Mouse (Mus musculus): Measurements from ENCODE around the gene Ung. TPM values are rescaled to one million over a fixed set of nuclear protein-coding genes. Genes with fewer than 3 reads are reported as not detected.
A peak's percentile ranks its signal among the peaks of the same experiment; 100 is the strongest.

The Ung gene
- polyA plus RNA-seq, 1 experiment from 2014 or later: 15.1 TPM

DNA sequence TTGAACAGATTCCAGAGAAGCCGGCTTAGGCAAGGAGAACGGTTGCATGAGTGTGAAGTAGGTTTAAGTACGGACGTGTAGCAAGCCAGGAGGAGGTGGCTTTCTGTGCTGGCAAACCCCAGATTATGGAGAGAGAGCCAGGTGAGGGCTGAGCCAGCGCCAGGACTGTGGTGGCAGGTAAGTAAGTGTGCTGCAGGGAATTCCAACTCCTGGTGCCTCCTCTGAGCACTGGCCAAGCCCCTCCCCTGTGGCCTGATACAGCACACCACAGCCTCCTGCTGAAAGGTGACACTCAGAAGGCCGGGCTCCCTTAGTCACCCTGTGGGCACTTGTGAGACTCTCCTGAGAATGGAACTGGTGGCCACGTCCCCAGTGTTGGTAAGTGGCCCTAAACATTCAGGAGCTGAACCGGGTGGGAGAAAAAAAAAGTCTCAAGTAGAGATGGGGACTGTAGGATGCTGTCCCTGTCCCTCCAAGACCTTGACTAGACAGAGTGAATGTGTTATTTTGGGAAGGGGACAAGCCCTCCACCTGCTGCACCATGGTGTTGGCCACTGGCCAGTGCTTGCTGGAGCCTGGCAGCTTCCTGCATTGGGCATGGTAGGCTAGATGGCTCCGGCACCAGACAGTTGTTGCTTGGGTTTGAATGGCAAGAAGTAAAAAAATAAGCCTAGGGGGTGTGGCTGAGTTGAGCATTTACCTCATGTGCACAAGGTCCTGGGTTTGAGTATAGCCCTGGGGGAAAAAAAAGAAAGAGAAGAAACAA is 25.2 kb downstream of the Ung start:
- Histone ChIP-seq H3K36me3 (ENCODE audit: control insufficient read depth, insufficient read depth, low read length) (no peaks in the 10 kb centered on the region), H3K9me3 (ENCODE audit: control insufficient read depth, low read length) (no peaks in the 10 kb centered on the region), H3K27me3 (ENCODE audit: control insufficient read depth, insufficient read depth, low read length) (no peaks in the 10 kb centered on the region), H3K9ac (ENCODE audit: low read length) (no peak overlapping the region), H3K4me3 (ENCODE audit: low read depth, low read length) (no peak overlapping the region), H3K4me2 (replicated peaks; ENCODE audit: low read depth) (no peak overlapping the region), H3K27ac (replicated peaks) (no peak overlapping the region; the same call in 1 of the 2 replicates), H3K4me1 (replicated peaks; ENCODE audit: control insufficient read depth, insufficient read depth) (no peaks in the 10 kb centered on the region)
- TF ChIP-seq EP300 (optimal IDR thresholded peaks at IDR 0.05): no peak
- TF ChIP-seq CTCF (IDR thresholded peaks at IDR 0.05; ENCODE audit: low read depth): no peak
- DNase-seq (ENCODE audit: low spot score): peak; percentile 64
- peak; percentile 73 for ATAC-seq (ENCODE audit: low FRiP score, low TSS enrichment)
- 56% methylated on average over 9 of the region's 9 CpGs for WGBS

DNA sequence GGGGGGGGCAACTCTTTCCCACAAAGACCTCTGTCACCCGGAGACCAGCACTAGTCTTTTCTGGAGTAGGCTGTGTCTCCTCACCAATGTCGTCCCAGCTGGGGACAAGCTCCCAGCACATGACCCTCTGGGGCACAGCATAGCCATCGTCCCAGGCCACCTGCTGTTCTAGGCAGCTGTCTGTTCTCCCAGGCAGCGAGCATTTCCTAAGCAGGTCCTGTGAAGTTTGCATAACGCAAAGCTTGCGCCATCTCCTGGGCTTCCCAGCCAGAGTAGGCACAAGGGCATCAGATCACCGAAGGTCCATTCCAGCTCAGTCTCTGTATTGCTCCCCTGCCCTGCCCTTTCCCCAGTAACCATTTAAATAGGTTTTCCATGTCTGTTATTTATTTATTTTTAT is 27.1 kb downstream of the Ung start:
- Histone ChIP-seq H3K9me3 (ENCODE audit: control insufficient read depth, low read length) (no peaks in the 10 kb centered on the region), H3K9ac (ENCODE audit: low read length) (no peak overlapping the region), H3K27me3 (ENCODE audit: control insufficient read depth, insufficient read depth, low read length) (no peaks in the 10 kb centered on the region), H3K27ac (replicated peaks) (no peak overlapping the region), H3K36me3 (ENCODE audit: control insufficient read depth, insufficient read depth, low read length) (no peaks in the 10 kb centered on the region), H3K4me2 (replicated peaks; ENCODE audit: low read depth) (no peak overlapping the region), H3K4me1 (replicated peaks; ENCODE audit: control insufficient read depth, insufficient read depth) (no peaks in the 10 kb centered on the region), H3K4me3 (ENCODE audit: low read depth, low read length) (no peak overlapping the region)
- ATAC-seq (ENCODE audit: low FRiP score, low TSS enrichment): no peak
- TF ChIP-seq CTCF (IDR thresholded peaks at IDR 0.05; ENCODE audit: low read depth) (no peak), EP300 (optimal IDR thresholded peaks at IDR 0.05) (no peak)
- no peak for DNase-seq (ENCODE audit: low spot score)
- 56% methylated on average over 7 of the region's 7 CpGs for WGBS

DNA sequence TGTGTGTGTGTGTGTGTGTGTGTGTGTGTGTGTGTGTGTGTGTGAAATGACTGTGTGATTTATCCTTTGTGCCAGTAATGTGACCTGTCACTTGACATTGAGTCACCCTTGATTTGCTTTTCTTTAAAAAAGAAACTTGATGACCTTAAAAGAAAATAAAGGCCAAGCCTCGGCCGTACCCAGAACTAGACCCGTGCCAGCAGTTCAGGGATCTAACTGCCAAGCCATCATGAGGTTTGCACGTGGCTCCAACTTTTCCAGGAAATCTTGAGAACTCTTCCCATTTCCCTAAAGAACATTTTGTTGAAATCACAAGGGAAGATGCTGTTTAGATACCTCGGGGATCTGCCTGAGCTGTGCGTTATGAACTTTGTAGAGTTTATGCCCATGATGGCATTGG is 31.2 kb downstream of the Ung start:
- TF ChIP-seq EP300 (optimal IDR thresholded peaks at IDR 0.05) (no peak), CTCF (IDR thresholded peaks at IDR 0.05; ENCODE audit: low read depth) (no peak)
- no peaks in the 10 kb centered on the region for H3K27me3 ChIP-seq (ENCODE audit: control insufficient read depth, insufficient read depth, low read length)
- no peak overlapping the region for H3K9ac ChIP-seq (ENCODE audit: low read length)
- no peak overlapping the region for H3K27ac ChIP-seq (replicated peaks)
- 61% methylated on average over 6 of the region's 6 CpGs for WGBS
- no peak overlapping the region for H3K4me2 ChIP-seq (replicated peaks; ENCODE audit: low read depth)
- DNase-seq (ENCODE audit: low spot score): no peak
- ATAC-seq (ENCODE audit: low FRiP score, low TSS enrichment): no peak
- no peak overlapping the region for H3K4me3 ChIP-seq (ENCODE audit: low read depth, low read length)
- no peaks in the 10 kb centered on the region for H3K4me1 ChIP-seq (replicated peaks; ENCODE audit: control insufficient read depth, insufficient read depth)
- no peaks in the 10 kb centered on the region for H3K9me3 ChIP-seq (ENCODE audit: control insufficient read depth, low read length)
- H3K36me3 ChIP-seq (ENCODE audit: control insufficient read depth, insufficient read depth, low read length): no peaks in the 10 kb centered on the region

DNA sequence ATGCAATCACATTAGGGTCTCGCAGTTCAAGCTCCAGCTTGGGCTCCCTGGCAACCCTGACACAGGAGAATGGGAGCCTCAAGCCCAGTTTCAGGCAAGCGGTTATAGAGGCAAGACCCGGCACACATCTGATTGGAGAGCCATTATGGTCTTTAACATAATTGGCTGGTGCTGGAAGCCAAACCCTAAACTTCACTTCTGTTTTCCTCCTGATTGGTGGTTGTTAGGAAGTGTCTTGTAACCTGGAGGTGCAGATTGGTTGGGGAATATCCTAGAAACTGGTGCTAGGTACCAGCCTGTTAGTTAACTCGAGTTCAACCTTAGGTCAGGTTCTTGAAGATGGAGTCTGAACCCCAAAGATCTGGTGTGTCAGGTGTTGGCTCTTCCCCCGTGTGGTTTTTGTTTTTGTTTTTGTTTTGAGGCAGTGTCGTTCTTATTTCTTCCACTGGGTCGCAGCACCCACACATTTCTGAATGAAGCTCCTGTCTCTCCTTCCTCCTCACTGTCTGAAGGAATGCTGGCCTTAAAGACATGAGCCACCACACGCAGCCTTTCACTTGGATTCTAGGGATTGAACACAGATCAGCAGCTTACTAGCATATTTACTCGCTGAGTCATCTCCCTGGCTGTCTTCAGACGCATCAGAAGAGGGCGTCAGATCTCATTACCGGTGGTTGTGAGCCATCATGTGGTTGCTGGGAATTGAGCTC is 32.1 kb downstream of the Ung start:
- ATAC-seq (ENCODE audit: low FRiP score, low TSS enrichment) (no peak), DNase-seq (ENCODE audit: low spot score) (no peak)
- H3K27ac ChIP-seq (replicated peaks): no peak overlapping the region
- H3K36me3 ChIP-seq (ENCODE audit: control insufficient read depth, insufficient read depth, low read length): no peaks in the 10 kb centered on the region
- no peak overlapping the region for H3K4me2 ChIP-seq (replicated peaks; ENCODE audit: low read depth)
- 43% methylated on average over 12 of the region's 12 CpGs for WGBS
- H3K4me3 ChIP-seq (ENCODE audit: low read depth, low read length): no peak overlapping the region
- TF ChIP-seq CTCF (IDR thresholded peaks at IDR 0.05; ENCODE audit: low read depth): peak; percentile 47
- TF ChIP-seq EP300 (optimal IDR thresholded peaks at IDR 0.05): no peak
- no peaks in the 10 kb centered on the region for H3K27me3 ChIP-seq (ENCODE audit: control insufficient read depth, insufficient read depth, low read length)
- H3K9me3 ChIP-seq (ENCODE audit: control insufficient read depth, low read length): no peaks in the 10 kb centered on the region
- no peak overlapping the region for H3K9ac ChIP-seq (ENCODE audit: low read length)
- H3K4me1 ChIP-seq (replicated peaks; ENCODE audit: control insufficient read depth, insufficient read depth): no peaks in the 10 kb centered on the region

DNA sequence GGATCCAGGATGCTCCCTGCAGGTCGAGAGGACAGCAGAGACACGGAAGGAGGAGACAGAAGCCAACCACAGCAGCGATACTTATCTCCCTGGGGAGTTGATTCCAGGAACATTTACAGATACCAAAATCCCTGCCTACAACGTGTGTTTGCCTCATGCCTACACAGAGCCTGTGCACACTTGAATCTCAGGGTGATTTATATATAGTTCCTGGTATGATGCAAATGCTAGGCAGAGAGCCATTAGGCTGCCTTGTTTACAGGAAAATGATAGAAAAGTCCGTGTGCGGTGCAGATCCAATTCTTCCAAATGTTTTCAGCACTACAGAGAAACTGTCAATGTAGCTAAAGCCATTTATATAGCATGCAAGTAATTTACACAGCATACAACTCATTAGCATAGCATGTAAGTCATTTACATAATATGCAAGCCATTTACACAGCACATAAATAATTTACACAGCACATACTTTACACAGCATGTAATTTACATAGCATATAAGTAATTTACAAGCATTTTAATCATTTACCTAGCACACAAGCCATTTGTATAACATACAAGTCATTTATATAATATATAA is 33.0 kb downstream of the Ung start:
- no peak for TF ChIP-seq CTCF (IDR thresholded peaks at IDR 0.05; ENCODE audit: low read depth)
- TF ChIP-seq EP300 (optimal IDR thresholded peaks at IDR 0.05): no peak
- Histone ChIP-seq H3K4me1 (replicated peaks; ENCODE audit: control insufficient read depth, insufficient read depth) (no peaks in the 10 kb centered on the region), H3K27ac (replicated peaks) (no peak overlapping the region), H3K9ac (ENCODE audit: low read length) (no peak overlapping the region), H3K36me3 (ENCODE audit: control insufficient read depth, insufficient read depth, low read length) (no peaks in the 10 kb centered on the region), H3K9me3 (ENCODE audit: control insufficient read depth, low read length) (no peaks in the 10 kb centered on the region), H3K27me3 (ENCODE audit: control insufficient read depth, insufficient read depth, low read length) (no peaks in the 10 kb centered on the region), H3K4me3 (ENCODE audit: low read depth, low read length) (no peak overlapping the region), H3K4me2 (replicated peaks; ENCODE audit: low read depth) (no peak overlapping the region)
- 33% methylated on average over 6 of the region's 6 CpGs for WGBS
- DNase-seq (ENCODE audit: low spot score) (no peak), ATAC-seq (ENCODE audit: low FRiP score, low TSS enrichment) (peak; percentile 56)

DNA sequence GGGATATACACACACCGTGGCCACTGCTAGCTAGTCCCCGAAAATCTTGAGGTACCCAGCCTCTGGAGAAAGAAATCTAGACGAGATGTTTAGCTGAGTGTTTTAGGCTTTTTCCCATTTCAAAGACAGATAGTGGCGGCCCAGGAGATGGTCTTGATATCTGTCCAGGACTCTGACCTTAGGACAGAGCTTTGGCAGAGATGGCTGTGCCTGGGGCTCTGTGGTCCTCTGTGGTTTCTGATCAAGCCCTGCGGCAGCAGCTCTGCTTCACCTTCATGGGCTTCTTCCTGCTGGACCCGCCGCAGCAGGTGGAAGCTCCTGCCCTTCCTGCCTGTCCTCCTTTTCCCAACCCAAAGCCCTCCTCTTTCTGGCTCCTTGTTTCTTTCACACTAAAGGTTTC is 40.2 kb downstream of the Ung start:
- Histone ChIP-seq H3K4me3 (ENCODE audit: low read depth, low read length) (no peak overlapping the region), H3K27me3 (ENCODE audit: control insufficient read depth, insufficient read depth, low read length) (no peaks in the 10 kb centered on the region), H3K27ac (replicated peaks) (no peak overlapping the region), H3K4me1 (replicated peaks; ENCODE audit: control insufficient read depth, insufficient read depth) (no peaks in the 10 kb centered on the region; the same call in 1 of the 2 replicates), H3K9ac (ENCODE audit: low read length) (no peak overlapping the region), H3K4me2 (replicated peaks; ENCODE audit: low read depth) (no peak overlapping the region), H3K36me3 (ENCODE audit: control insufficient read depth, insufficient read depth, low read length) (no peaks in the 10 kb centered on the region), H3K9me3 (ENCODE audit: control insufficient read depth, low read length) (no peaks in the 10 kb centered on the region)
- TF ChIP-seq CTCF (IDR thresholded peaks at IDR 0.05; ENCODE audit: low read depth) (no peak), EP300 (optimal IDR thresholded peaks at IDR 0.05) (no peak)
- WGBS: 74% methylated on average over 7 of the region's 7 CpGs
- ATAC-seq (ENCODE audit: low FRiP score, low TSS enrichment) (no peak), DNase-seq (ENCODE audit: low spot score) (no peak)

All from stomach, postnatal 0 days (tissue).